Mouse (Mus musculus): ENCODE data around the gene Atp6v0e. TPM values are rescaled to one million over a fixed set of nuclear protein-coding genes. Genes with fewer than 3 reads are reported as not detected.

Atp6v0e gene
- 121 and 146 TPM in 2 replicates for polyA plus RNA-seq (2021; fragmentation: Nextera tagmentation)
- long read RNA-seq, experiment 1, transcript Atp6v0e-202 (3 exons, 2,812 nt), result minor isoform, 9 of 35 reads
- long read RNA-seq, experiment 1, transcript Atp6v0e-201 (4 exons, 823 nt), result major isoform, 21 of 35 reads
- long read RNA-seq, experiment 1, partial matches to known transcripts, result 0 of 35 reads
- long read RNA-seq, experiment 1, other reads (novel, unspliced or antisense), result 4 of 35 reads
- long read RNA-seq, experiment 2, transcript Atp6v0e-201 (4 exons, 823 nt), result major isoform, 80 of 90 reads
- long read RNA-seq, experiment 2, partial matches to known transcripts, result 3 of 90 reads
- long read RNA-seq, experiment 2, other reads (novel, unspliced or antisense), result 7 of 90 reads

DNA sequence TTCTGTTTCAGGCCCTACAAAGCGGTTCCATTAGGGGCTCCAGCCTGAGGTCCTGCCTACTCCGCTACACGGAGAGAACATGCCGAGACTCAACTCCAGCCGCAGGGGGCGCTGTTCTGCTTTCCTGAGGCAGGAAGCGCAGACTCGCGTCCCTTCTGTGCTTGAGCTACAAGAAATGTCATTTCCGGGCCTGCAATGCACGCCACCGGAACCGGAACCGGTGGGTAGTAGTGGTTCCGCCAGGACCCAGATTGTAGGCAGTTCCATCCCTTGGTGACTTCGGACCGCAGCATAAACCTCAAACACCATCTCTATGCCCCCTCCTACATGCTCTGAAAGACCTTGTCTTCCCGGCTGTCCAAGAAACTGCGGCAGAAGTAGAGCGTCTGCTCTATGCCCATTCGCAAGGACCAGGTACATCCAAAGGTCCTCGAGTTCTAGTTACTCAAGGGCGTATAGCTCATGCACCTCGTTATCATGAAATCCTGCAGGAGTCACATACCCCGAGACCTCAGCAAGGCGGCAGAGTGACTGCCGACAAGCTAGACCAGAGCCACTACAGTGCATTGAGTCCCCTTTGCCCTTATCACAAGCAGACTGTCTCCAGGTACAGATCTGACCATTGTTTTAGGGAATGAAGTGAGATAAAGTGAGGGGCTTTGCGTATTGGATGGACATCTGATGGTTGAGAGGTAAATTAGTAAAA, at the start of gene Atp6v0e:
Atp6v0e (plus strand) TSS at position 254 of the 706 bp plus-strand sequence.

DNA sequence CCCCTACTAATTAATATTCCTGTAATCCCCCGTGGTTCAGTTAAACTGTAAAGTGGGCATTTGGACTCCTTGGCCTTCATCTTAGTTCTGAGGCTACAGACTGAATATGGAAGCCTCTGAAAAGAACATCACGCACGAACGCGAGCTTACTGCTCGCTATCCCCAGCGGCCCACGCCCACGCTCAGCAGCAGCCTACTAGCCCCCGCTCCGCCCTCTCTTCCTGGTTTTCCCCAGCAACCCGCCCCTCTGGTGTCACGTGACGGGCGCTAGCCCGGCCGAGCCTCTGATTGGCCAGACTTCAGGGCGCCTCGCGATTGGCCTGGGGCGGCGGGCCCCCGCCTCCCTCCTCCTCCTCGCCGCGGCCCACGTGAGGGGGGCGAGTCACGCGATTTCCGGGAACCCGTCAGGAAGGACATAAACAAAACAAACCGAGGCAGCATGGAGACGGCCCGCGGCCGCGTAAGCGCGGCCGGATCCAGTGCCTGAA, 52.3 kb downstream of the Atp6v0e start, which contains the start of gene Crebrf:
Crebrf (plus strand) TSS at position 380 of the 488 bp plus-strand sequence.

Other genes with a start within 250 kb of the Atp6v0e start
- gene Neurl1b, start 248.4 kb upstream of the Atp6v0e start, polyA plus RNA-seq (2021; fragmentation: Nextera tagmentation), result 4.3 and 8.0 TPM in 2 replicates
- gene Ergic1, start 101.7 kb upstream of the Atp6v0e start, polyA plus RNA-seq (2021; fragmentation: Nextera tagmentation), result 74.4 and 159 TPM in 2 replicates
- gene Dusp1, start 101.1 kb upstream of the Atp6v0e start, polyA plus RNA-seq (2021; fragmentation: Nextera tagmentation), result 61.4 and 112 TPM in 2 replicates
- gene Crebrf, start 52.4 kb downstream of the Atp6v0e start, polyA plus RNA-seq (2021; fragmentation: Nextera tagmentation), result 13.2 and 17.6 TPM in 2 replicates
- gene Bnip1, start 117.8 kb downstream of the Atp6v0e start, polyA plus RNA-seq (2021; fragmentation: Nextera tagmentation), result 33.8 and 35.7 TPM in 2 replicates
- gene Nkx2-5, start 181.8 kb downstream of the Atp6v0e start, polyA plus RNA-seq (2021; fragmentation: Nextera tagmentation), result not detected in 2 replicates

Data from left cerebral cortex, adult 6 months (tissue).